Mouse (Mus musculus) brain, embryonic 14.5 days (tissue): ENCODE results near the gene Myh6.

Source experiments
- CTCF ChIP-seq: fragments of 200-500 bp; IDR thresholded peaks from 2 replicates; pipeline ENCODE4 v1.5.1; 2012; ENCODE audit warnings: inconsistent platforms, mild to moderate bottlenecking, moderate library complexity, borderline replicate concordance; ENCODE audit not compliant: insufficient read depth, insufficient read length; ENCODE audit errors: extremely low read depth
- POLR2A ChIP-seq: fragments of 200-500 bp; IDR thresholded peaks from 2 replicates; pipeline ENCODE4 v1.6.1; 2012; ENCODE audit warnings: mild to moderate bottlenecking, inconsistent platforms, borderline replicate concordance; ENCODE audit not compliant: poor library complexity, insufficient read depth, insufficient read length, severe bottlenecking; ENCODE audit errors: extremely low read depth

DNA sequence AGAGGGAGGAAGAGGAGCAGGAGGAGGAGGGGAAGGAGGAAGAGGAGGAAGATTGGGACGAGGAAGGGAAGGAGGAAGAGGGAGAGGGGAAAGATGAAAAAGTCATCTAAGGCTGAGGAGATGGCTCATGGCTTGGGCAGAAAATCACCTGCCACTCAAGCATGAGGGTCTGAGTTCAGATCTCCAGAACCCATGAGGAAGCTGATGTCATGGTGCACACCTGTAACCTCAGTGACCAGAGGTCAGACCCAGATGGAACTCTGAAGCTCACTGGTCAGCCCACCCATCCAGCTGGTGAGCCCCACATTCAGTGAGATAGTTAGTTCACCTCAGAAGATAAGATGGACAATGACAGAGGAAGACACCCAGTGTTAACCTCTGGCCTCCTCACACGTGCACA, 21.8 kb downstream of the Myh6 start:
- no peak for TF ChIP-seq CTCF
- no peak for TF ChIP-seq POLR2A
